Mouse (Mus musculus): ENCODE data around the gene Ubb.

Ubb gene

GRCm38 (mm10) chr11:62551226-62552119 lies 502 bp downstream of the Ubb start:
- peak; percentile 79 for DNase-seq (ENCODE audit: low read depth, low spot score)

DNA sequence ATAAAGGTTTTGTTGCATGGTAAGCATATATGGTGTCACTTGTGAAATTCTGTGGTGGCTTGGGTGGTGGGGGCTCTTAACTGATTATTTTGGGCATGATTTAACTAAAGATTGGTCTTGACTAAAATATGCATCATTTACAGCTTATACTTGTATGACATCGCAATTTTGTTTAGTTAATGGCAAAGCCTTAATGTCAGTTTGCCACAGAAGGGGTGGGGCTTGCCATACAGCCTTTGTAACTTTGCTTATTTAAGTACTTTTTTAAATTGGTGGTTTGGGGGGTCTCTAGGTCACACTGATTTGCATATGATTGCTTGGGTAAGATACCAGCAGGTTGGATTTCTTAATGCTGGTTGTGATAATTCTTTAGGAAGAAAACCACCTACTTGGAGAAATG lies 2.2 kb downstream of the Ubb start:
- DNase-seq (ENCODE audit: low read depth, low spot score), result no peak

DNA sequence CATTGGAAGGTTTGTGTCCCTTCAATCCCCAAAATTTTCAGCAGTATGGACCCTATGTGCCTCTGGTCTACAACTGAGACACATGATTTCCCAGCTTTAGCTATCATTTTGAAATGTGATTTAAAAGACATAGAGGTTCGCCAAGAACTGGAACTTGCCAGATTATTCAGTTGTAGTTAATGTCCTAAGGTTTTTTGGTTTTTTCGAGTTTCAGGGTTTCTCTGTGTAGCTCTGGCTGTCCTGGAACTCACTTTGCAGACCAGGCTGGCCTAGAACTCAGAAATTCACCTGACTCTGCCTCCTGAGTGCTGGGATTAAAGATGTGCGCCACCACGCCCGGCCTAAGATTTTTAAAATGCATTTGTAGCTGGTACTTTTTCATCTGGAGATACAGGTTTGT lies 2.7 kb downstream of the Ubb start:
- DNase-seq (ENCODE audit: low read depth, low spot score), result no peak

GRCm38 (mm10) chr11:62554163-62554855 lies 3.3 kb downstream of the Ubb start:
- no peak for DNase-seq (ENCODE audit: low read depth, low spot score)

DNA sequence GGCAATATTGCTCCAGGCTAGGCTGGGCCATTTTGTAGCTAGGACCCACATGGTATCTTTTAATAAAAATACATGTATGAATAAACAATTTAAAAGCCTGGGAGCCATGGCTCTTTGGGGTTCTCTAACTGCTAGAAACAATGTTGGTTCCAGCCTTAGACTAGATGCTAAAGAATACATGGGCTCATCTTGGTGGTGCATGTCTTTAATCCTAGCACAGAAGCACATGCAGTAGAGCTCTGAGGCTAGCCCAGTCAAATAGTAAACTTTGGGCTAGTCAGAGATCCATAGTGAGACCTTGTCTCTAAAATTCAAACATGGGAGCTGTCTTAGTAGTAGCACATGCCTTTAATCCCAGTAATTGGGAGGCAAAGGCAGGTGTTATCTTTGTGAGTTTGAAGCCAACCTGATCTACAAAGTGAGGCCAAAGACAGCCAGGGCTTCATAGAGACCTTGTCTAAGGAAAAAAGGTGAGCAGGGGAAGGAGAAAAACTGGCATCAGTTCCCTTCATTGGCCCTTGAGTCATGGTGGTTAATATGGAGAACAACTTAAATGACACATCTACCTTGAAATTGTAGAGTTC lies 4.1 kb downstream of the Ubb start:
- DNase-seq (ENCODE audit: low read depth, low spot score), result no peak

DNA sequence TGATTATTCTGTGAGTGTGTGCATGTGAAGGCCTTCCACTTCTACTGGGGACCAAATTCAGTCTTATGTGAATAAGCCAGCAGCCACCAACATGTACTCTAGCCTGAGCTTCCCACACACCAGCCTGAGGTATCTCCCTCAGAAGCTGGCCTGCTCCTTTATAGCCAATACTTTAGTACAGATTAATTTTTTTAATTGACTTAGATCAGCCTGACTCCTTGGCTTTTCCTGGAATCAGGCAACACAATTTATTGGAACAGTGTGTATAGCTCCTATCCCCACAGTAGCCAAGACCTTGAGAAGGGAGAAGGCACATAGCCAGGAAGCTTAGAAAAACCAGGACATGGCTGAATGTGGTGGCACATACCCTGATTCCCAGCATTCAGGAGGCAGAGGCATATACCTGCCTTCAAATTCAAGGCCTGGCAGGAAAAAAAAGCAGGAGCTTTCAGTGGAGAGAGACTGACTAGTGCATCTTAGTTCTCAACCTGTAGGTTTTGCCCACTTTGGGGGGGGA lies 5.0 kb downstream of the Ubb start:
- no peak for DNase-seq (ENCODE audit: low read depth, low spot score)

DNA sequence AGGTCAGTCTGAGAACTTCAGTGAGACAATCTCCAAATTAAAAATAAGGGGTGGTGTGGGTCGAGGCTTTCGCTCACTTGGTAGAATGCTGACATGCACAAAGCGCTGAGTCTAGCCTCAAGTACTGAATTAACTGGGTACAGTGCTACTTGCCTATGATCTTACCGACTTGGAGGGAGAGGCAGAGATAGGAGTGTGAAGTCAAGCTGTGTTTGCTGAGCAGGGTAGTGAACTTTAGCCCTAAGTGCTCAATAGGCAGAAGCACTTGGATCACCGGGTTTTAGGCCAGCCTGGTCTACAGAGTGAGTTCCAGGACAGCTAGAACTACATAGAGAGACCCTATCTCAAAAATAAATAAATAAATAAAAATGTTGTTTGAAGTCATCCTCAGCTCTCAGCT lies 6.2 kb downstream of the Ubb start:
- DNase-seq (ENCODE audit: low read depth, low spot score), result no peak

GRCm38 (mm10) chr11:62558152-62558551 lies 7.2 kb downstream of the Ubb start:
- DNase-seq (ENCODE audit: low read depth, low spot score), result no peak

- no peak for DNase-seq (ENCODE audit: low read depth, low spot score)
Measured at GRCm38 (mm10) chr11:62558961-62559646, 8.1 kb downstream of the Ubb start.

- no peak for DNase-seq (ENCODE audit: low read depth, low spot score)
Measured at GRCm38 (mm10) chr11:62560463-62561016, 9.6 kb downstream of the Ubb start.

DNA sequence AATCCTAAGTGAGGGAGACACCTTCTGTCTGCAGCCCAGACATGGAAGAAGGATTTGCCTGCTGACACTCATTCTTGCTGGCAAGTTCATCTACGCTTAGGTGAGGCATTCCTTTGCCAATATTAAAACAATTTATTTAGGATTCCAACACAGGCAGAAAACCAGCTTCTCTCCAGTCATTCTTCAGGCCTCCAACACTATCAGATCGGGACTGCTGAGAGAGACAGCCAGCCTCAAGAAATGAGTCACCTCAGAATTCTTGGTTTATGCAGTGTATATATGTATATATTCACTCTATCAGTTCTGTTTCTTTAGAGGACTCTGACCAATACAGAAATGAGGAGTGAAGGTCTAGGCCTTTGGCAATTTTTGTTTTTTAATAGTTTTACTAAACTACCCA lies 12.6 kb downstream of the Ubb start:
- no peak for DNase-seq (ENCODE audit: low read depth, low spot score)

DNA sequence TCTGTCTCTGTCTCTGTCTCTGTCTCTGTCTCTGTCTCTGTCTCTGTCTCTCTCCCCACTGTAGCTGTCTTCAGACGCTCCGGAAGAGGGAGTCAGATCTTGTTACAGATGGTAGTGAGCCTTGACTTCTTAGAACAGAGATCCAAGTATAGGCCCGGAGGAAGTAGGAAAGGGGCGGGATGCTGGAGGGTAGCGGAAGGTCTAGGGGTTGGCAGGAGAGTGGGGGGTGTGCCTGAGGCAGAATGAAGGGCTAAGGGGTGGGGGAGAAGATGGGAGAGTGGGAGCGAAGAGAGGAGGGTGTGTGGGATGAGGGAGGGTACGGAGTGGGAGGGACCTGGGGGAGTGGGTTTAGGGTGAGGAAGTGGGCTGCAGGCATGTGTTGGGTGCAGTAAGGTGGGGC lies 14.8 kb downstream of the Ubb start:
- no peak for DNase-seq (ENCODE audit: low read depth, low spot score)

GRCm38 (mm10) chr11:62566211-62566610 lies 15.2 kb downstream of the Ubb start:
- no peak for DNase-seq (ENCODE audit: low read depth, low spot score)

- no peak for DNase-seq (ENCODE audit: low read depth, low spot score)
Measured at GRCm38 (mm10) chr11:62568300-62568699, 17.3 kb downstream of the Ubb start.

GRCm38 (mm10) chr11:62573959-62574702 lies 23.2 kb downstream of the Ubb start, which contains the start of gene Trpv2:
TSS of gene Trpv2 (plus strand) at chr11:62574486.
- DNase-seq (ENCODE audit: low read depth, low spot score), result no peak

DNA sequence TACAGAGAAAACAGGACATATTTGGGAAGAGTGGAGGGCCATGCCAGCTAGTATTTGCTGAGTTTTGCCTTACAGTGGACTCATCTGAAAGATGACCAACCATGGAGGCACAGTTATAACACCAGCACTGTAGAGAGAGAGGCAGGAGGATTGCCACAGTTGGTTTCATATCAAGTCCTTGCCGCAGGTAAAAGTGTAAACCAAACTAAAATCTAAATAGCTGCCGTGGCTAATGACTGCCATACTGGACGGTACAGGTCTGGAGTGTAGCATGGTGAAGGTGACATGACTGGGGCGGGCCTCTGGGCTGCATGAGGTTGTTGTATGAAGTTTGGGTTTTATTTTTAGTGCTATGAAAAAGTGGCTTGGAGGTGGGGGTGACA lies 23.7 kb downstream of the Ubb start:
- DNase-seq (ENCODE audit: low read depth, low spot score), result no peak

GRCm38 (mm10) chr11:62575297-62575658 lies 24.3 kb downstream of the Ubb start:
- peak; percentile 57 for DNase-seq (ENCODE audit: low read depth, low spot score)

GRCm38 (mm10) chr11:62575659-62576438 lies 24.9 kb downstream of the Ubb start:
- DNase-seq (ENCODE audit: low read depth, low spot score), result no peak

- no peak for DNase-seq (ENCODE audit: low read depth, low spot score)
Measured at GRCm38 (mm10) chr11:62576530-62577152, 25.7 kb downstream of the Ubb start.

DNA sequence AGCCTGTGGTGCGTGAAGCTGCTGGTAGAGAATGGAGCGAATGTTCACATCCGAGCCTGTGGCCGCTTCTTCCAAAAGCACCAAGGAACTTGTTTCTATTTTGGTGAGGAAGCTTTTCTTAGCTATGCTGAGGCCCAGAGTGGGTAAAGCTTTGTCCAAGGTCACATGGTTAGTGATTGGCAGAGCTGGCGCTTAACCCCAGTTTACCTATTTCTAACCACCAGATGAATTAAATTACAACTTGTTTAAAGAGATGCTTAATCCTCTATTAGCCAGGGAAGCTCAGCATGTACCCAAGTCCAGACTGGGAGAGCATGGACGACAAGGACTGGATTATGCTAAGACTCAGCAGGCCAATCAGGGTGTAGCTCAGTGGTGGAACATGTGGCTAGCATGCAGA lies 32.1 kb downstream of the Ubb start:
- no peak for DNase-seq (ENCODE audit: low read depth, low spot score)
